Mouse (Mus musculus) kidney, postnatal 14 days (tissue): ENCODE measurements around the gene Slc35b2.

Experiments
- DNase-seq: peaks from one replicate; pipeline ENCODE4 v3.0.0; 2022; ENCODE audit warnings: mixed read lengths

Gene Slc35b2

DNA sequence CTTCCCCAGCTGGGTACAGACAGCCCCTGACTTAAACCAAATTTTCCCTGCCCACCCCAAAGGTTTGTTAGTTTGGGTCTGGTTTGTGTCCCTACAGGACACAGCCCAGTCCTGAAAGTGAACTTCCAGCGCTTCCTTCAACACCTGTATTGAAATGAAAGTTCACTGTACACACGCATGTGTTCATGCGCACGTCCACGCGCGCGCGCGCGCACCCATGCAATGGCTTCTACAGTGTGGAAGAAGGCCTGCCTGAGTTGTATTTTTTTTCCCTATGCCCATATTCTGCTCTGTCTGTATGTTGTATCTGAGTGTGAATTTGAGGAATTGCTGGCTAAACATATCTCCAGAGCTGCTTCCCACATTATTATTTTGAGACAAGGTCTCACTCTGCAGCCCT lies 1.4 kb downstream of the Slc35b2 start:
- DNase-seq = no peak

DNA sequence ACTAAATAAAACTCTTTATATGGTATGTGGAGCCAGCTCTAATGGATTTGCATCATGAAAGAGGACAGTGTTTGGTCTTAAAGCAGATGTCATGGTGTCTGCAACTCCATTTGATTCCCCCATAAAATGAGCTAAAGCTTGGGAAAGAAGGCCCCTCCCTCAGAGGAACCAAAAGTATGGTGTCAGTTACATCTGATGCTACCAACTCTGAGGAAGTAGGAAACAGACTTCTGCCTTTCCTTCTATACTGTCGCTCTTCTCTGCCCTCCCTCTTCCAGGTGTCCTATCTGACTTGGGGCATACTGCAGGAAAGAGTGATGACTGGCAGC lies 2.3 kb downstream of the Slc35b2 start:
- no peak for DNase-seq

DNA sequence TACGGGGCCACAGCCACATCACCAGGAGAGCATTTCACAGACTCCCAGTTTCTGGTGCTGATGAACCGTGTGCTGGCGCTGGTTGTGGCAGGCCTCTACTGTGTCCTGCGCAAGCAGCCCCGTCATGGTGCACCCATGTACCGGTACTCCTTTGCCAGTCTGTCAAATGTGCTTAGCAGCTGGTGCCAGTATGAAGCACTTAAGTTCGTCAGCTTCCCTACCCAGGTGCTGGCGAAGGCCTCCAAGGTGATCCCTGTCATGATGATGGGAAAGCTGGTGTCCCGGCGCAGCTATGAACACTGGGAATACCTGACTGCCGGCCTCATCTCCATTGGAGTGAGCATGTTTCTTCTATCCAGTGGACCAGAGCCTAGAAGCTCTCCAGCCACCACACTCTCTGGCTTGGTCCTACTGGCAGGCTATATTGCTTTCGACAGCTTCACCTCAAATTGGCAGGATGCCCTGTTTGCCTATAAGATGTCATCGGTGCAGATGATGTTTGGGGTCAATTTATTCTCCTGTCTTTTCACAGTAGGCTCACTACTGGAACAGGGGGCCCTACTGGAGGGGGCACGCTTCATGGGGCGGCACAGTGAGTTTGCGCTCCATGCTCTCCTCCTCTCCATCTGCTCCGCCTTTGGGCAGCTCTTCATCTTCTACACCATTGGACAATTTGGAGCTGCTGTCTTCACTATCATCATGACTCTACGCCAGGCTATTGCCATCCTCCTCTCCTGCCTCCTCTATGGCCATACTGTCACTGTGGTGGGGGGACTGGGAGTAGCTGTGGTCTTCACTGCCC lies 2.9 kb downstream of the Slc35b2 start:
- peak; percentile 20 for DNase-seq

DNA sequence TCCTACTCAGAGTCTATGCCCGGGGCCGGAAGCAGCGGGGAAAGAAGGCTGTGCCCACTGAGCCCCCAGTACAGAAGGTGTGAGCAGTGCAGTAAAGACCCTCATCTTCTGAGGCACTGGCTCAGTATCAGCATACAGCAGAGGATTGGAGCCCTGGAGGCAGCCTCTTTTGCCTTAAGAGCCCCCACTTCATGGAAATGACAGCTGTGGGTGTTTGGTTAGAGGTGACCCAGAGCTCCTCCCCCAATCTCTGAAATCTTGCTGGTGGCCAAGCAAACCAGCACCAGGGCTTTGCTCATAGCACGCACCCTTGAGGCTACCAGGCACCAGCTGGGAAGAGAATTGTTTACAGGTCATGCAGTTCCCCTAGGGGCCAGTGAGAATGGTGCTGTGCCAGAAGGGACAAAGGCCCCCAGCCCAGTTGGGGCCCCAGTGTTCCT lies 3.5 kb downstream of the Slc35b2 start:
- DNase-seq = no peak

DNA sequence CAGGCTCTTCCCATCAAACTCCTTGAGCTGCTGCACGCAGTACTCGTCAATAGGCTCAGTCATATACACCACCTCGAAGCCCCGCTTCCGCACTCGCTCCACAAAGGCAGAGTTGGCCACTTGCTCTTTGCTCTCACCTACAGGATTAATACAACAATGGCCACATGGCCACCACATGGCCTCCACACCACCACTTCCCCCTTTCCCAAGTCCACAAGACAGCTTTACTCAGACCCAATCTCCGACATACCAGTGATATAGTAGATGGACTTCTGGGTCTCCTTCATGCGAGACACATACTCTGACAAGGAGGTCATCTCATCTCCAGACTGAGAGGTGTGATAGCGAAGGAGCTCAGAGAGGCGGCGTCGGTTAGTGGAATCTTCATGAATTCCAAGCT lies 5.3 kb downstream of the Slc35b2 start:
- DNase-seq = no peak

DNA sequence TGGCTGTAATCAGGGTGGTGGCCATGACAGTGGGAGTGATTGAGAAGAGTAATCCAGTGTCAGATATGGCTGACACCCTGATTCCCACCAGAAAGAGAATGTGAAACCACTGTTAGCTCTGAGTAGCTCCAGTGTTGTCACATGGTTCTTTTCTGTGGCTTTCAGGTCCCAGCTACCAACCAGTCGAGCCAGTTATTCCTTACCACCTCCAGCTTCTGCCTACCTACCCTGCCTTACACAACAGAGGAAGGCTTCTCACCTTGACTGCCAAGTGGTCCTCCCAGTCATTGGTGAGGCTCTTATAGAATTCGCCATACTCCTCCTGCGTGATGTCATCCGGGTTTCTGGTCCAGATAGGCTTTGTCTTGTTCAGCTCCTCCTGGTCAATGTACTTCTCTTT lies 6.3 kb downstream of the Slc35b2 start:
- DNase-seq = no peak

DNA sequence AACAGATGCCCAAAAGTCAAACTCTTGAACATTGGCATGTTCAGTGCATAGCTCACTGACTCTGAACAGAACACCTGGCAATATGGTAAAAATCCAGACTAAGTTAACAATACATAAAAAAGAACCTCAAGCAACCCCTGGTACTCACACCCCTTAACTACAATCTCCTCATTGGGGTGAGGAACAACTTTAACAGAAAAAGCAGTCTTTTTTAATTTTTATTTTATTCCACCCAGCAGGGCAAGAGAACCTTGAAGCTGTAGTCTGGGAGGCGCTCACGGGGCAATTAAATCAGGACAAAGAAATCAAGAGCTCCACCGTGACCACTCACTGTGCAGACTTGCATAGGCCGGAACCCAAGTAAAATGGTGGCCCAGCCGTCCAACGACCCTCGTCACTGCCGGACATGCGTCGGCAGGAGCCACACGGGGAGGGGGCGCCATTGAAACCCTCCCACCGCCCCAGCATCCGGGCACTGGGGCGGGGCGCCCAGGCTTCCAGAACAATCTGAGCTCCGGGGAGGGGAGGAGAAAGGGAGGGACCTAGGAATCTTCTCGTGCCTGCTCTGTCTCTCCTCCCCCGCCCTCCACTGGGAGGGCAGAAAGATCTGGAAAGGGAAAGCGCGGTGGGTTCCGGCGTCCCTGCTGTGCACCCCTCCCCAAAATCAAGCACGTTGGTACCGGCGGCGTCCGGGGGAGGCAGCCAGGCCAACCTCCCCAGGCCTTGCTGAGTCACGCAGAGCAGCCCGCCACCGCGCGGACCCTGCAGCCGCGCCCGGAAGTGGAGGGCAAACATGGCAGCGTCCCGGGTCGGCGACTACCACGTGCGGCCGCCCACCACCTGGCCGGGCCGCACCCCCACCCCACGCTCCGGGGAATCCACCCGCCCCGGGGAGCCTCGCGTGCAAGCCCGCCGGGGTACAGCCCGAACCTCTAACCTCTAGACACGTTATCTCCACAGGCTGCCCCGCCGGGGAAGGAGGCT lies 8.7 kb downstream of the Slc35b2 start:
- DNase-seq = peak; percentile 91

DNA sequence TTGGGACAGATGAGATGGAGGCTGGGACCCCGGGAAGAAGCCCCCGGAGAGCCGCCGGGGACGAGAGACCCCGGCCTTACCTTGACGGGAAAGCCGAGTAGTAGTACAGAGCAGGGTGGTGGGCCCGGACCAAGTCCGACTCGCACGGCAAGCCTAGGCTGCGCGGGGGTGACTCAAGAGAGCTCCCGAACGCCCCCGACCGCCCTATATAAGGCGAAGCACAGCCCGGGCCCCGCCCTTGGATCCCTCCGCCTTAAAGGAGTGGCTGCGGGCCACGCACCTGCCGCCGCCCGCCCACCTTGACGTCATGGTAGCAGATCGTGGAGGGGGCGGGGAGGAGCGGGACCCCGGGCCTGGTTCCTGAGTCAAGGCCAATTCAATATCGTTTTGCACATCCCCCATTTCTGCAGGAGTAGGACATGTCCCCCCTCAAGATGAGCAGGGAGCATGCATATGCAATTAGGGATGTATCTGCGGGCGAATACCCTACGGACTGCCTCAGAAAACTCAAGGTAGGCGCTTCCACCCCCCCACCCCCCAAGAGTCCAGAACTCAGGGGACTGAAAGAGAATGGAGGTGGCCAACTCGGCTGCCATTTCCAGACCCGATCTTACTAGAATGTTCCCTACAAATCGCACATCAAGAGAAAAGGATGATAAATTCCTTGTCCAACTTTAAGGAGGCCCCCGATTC lies 9.6 kb downstream of the Slc35b2 start, which contains the start of gene Hsp90ab1:
TSS of gene Hsp90ab1 (minus strand) at position 185 of the 693 bp plus-strand sequence.
- peak; percentile 99 for DNase-seq

DNA sequence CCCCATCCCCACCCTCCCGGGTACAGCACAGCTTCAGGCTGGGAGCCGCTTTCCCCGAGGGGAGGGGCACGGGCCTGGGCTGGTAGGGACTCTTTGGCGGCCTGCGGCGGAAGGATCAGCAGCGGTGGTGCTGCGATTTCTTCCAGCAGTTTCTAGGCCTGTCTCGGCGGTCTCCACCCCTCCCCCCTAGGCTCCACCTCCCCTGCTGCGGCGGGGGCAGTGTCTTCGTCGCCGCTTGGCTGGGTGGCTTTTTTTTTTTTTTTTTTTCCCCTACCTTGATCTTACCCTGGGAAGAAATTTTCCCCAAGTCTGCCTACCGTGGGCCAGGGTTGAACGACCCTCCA lies 10.1 kb downstream of the Slc35b2 start:
- DNase-seq = peak; percentile 99

DNA sequence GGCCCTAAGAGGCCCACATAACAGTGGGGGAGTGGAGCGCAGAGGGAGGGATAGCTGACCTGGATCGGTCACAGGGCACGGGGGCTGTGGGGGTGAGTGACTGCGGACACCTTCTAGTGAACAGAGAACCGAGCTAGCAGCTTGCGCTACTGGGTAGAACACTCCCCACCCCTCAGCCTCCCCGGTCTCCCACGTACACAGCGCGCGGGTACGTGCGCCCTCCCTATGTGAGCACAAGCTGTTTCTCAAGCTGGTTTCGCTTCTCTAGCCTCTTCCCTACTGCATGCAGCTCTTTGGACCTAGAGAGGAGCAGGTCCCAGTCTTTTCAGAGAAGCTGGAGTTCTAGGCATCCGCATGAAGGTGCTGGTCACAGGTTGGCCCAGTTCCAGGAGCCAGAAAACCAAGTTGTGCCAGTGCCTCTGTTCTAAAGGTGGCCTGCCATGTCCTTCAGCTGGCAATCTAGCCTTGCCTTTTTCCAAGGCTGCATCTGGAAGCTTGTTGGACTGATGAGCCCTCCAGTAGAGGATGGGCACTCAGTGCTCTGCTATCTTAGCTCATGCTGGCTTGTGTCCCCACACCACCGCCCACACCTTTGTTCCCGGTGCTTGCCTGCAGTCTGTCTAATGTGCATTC lies 10.6 kb downstream of the Slc35b2 start:
- DNase-seq = peak; percentile 74

DNA sequence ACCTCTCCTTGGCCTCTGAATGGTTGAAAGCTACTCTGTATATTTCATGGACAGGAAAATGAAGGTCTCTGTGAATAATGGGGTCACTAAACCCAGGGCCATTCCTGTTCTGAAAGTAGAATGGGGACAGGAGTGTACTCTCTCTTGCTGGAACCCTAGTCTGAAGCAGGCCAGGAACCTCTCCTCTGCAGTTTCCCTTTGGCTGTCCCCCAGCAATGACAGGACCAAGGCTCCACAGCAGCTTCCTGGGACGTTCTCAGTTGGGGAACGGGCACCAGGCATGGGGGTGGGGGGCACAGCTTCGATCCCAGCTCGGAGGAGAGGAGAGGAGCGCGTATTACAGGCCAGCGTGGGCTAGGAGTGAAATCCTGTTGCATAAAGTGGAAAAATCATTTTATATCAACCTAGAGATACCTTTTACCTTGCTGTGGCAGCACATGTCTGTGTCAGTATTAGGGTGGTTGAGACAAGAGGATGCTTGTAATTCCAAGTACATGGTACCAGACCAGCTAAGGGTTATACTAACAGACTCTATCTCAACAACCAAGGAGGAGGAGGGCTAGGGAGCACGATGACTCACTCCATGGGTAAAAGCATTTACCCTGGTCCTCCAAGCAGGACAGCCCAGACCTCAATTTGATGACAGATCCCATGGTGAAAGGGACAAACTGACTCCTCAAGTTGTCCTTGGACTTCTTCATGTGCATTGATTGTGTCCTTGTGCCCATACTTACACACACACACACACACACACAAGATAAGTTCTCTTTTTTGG lies 11.6 kb downstream of the Slc35b2 start:
- no peak for DNase-seq

DNA sequence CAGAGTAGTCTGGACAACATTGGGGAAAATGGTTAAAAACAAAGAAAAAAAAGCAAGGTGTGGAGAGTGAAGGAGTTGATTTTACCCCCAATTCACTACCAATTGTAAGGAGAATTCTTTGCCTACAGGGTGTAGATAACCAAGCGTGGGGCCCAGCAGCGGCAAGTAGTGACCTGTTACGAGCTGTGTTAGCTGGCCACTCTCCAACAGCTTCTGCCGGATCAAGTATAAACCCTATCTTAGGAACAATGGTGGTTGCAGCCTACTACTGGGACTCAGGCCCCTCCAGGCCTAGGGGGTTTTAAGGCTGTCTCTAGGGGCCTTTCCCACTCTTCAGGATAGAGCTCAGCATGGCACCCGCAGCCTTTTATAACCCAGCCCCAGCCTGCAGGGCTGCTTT lies 14.6 kb downstream of the Slc35b2 start:
- DNase-seq = no peak

DNA sequence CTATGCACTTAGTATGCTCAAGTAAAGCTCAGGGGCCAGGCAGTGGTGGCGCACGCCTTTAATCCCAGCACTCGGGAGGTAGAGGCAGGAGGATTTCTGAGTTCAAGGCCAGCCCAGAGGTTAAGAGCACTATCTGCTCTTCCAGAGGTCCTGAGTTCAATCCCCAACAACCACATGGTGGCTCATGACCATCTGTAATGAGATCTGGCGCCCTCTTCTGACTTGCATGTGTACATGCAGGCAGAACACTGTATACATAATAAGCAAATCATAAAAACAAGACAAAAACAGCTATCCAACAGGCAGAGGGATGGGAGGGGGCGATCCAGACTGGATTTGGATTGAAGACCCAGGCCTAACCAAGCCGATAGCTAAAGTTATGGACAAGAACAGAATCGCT lies 15.2 kb downstream of the Slc35b2 start:
- no peak for DNase-seq

DNA sequence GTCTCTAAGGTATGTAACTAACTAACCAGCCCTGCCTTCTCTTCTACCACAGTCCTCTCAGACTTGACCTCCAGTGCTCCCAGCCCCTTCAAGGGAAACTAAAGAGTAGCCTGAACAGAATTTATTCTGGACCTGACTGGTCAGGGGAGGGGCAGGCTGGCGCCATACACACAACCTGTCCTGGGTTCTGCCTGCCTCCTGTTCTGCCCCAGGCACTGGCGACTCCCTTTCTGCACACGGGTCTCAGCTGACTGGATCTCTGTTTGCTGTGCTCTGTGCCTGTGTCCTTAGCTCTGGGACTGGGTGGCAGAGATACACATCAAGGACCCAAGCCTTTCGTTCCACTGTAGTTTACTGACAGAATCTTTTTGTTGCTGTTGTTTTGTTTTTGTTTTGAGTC lies 15.9 kb downstream of the Slc35b2 start:
- peak; percentile 67 for DNase-seq

DNA sequence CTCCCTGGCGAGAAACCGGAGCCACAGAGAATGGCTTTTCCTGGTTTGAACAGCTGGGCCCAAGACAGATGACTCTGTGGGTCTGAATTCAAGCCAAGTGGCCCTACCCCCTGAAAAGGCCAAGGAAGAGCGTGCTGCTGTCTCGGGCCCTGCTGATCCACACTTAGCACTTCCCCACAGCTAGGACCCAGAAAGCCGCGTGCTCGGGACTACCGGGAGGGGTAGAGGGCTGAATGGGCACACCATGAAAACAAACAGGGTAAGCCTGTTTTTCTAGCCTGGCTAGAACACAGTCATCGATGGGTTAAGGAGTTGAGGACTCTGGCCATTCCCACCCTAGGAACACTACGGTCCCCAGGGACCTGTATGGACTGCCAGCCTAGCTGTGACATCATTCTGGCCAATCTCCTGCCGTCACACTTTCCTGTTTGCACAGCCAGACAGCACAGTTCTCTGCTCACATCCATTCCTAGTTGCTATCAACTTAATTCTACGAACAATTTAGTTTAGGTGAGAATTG lies 17.3 kb downstream of the Slc35b2 start:
- peak; percentile 71 for DNase-seq

DNA sequence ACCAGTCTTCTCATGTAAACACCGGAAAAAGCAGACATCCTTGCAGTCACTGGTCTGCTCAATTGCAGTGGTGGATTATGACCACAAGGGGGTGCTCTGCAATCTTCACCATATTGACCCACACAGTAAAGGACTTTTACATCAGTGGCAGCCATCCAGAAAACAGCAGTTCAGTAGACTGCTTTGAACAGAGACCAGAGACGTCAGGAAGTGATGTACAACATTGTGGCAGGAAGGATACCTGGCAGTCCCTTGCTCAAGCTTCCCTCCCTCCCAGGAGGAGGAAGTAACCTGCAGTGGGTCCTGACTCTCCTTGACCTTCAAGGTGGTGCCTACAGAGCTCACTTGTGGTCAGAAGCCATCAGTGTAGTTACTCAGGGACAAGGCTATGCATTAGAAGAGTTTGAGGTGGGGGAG lies 17.9 kb downstream of the Slc35b2 start:
- peak; percentile 85 for DNase-seq

DNA sequence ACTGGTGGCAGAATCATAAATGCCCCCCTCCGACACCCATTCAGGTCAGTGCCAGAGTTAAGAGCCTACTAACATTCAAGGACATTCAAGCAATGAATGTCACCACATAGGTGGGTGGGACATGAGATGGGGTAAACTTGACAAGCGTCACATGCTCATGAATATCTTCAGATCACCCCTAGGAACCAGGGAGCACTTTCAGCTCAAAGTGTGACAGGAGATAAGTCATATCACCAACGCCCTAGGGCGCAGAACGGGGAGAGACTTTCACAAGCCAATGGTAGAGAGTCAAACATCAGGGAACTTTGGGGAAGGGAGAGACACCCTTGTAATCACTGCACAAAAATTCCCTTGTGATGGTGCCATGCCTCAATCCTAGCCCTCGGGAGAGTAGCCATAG lies 18.5 kb downstream of the Slc35b2 start:
- no peak for DNase-seq

DNA sequence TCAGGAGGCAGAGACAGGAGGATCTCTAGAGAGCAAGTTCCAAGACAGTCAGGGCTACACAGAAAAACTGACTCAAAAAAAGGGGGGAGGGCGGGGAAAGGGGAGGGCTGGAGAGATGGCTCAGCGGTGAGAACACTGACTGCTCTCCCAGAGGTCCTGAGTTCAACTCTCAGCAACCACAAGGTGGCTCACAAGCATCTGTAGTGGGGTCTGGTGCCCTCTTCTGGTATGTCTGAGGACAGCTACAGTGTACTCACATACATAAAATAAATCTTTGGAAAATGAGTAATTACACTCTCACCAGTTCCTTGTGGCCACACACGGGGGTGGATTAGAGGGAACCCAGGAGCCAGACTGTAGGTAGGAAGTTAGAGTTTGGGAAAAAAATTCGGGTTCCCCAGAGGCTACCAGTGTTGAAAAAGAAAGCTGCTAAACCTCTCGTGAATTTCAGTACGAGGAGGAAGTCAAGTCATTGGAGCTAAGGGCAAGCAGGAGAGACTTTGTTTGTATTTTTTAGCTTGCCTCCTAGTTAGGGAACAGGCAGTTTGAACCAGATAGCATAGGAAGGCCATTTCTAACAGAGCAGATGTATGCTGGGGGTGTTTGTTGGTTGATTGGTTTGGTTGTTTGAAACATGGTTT lies 19.2 kb downstream of the Slc35b2 start:
- no peak for DNase-seq

DNA sequence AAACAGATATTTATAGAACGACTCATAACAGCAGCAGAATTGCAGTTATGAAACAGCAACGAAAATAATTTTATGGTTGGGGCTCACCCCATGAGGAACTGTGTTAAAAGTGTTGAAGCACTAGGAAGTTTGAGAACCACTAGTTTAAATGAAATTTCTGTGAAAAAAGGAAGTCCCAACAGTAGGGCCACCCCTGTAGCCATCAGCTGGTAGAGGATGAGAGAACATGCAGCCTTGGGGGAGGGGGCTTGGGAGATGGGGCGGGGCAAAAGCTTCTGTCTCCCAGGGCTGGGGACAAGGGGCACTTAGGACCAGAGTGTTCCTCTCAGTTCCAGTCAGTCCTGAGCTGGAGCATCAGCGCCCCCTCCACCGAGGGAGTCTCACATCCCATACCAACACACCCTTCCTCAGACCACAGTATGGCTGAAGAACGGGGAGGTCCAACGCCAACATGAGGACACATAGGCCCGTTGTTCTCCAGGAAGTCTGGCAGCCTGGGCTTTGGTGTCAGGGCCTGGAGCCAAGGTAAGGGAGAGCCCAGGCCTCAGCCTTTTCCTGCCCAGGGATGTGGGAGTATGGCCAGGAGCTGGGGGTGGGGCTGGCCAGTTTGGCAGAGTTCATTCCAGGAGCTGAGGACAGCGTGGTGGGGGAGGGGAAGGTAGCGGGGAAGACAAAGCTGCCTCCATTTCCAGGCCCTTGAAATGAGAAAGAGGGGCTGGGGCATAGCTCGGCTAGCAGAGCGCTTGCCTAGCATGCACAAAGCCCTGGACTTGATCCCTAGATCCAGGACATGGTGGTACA lies 20.6 kb downstream of the Slc35b2 start:
- DNase-seq = peak; percentile 91

DNA sequence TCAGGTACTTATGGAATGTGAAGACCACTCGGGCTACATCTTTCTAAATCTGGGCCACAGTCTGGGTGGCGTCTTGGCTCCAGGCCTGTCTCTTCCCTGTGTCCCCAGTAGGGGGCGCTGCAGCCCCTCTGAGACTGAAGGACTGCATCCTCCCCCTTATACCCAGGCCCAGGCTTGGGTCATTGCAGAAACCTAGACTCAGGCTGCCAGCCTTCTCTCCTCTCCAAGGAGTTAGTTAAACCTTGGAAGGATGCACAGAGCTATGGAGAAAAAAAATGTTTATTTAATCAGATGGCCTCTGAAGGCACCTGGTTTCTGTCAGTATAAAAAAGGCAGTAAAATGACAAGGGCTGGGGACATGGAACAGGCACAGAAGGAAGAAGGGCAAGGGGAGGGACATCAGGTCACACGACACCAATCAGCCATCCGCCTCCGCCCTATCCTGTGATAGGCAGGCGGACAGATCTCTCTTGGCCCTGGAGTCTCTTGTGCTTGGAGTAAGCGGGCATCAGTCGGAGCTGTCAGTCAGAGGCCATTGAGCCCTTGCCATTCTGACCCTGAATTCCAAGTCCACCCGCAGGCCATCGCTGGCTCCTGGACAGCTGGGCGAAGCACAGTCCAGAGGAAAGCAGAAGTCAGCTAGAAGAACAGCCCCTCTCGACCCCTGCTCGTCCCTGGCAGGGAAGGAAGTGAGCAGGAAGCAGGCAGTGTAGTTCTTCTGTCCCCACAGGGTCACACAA lies 21.4 kb downstream of the Slc35b2 start:
- DNase-seq = peak; percentile 82
